Mouse (Mus musculus) intestine, embryonic 14.5 days (tissue): ENCODE results near the gene Zcchc3. TPM values are rescaled to one million over a fixed set of nuclear protein-coding genes. Genes with fewer than 3 reads are reported as not detected.

Source experiments
- ATAC-seq: fragments of 200-750 bp; cut with Nextera tagmentation; replicated peaks from 2 replicates; pipeline ENCODE4 v1.8.0; 2017; ENCODE audit warnings: low read depth, moderate number of reproducible peaks, moderate TSS enrichment, moderate library complexity; ENCODE audit not compliant: low FRiP score, low TSS enrichment
- DNase-seq: peaks from one replicate; pipeline ENCODE4 v3.0.0-alpha.2; 2018; ENCODE audit warnings: low spot score
- H3K27ac ChIP-seq: fragments of 300-500 bp; sonication (generic); 2 replicates; pipeline ENCODE4 v1.5.1; 2014; ENCODE audit warnings: low read depth, mild to moderate bottlenecking, control low read depth
- H3K27me3 ChIP-seq: fragments of 300-500 bp; sonication (generic); replicated peaks from 2 replicates; pipeline ENCODE4 v1.6.1; 2014; ENCODE audit warnings: low read length, control low read depth; ENCODE audit not compliant: control insufficient read depth, insufficient read depth
- H3K36me3 ChIP-seq: fragments of 300-500 bp; sonication (generic); 2 replicates; pipeline ENCODE4 v1.6.1; 2014; ENCODE audit warnings: low read length, control low read depth; ENCODE audit not compliant: control insufficient read depth, insufficient read depth
- H3K4me1 ChIP-seq: fragments of 300-500 bp; sonication (generic); replicated peaks from 2 replicates; pipeline ENCODE4 v1.6.1; 2014; ENCODE audit warnings: low read length, control low read depth, mixed read lengths; ENCODE audit not compliant: control insufficient read depth, insufficient read depth
- H3K4me2 ChIP-seq: fragments of 300-500 bp; sonication (generic); 2 replicates; pipeline ENCODE4 v1.6.1; 2014; ENCODE audit warnings: low read length
- H3K4me3 ChIP-seq: fragments of 300-500 bp; sonication (generic); 2 replicates; pipeline ENCODE4 v1.5.1; 2014; ENCODE audit warnings: low read depth, low read length, control low read depth, mixed read lengths
- H3K9ac ChIP-seq: fragments of 300-500 bp; sonication (generic); 2 replicates; pipeline ENCODE4 v1.6.1; 2014; ENCODE audit warnings: mild to moderate bottlenecking, low read length
- H3K9me3 ChIP-seq: fragments of 300-500 bp; sonication (generic); 2 replicates; pipeline ENCODE4 v1.6.1; 2016; ENCODE audit warnings: low read length, control low read depth; ENCODE audit not compliant: control insufficient read depth
- WGBS: fragments of 180-500 bp; shearing (Covaris S2); extraction: QIAGEN DNeasy Blood & Tissue Kit; methylation state at CpG from one replicate; pipeline ENCODE4 v1.1.7; 2014; 5-methylcytosine and 5-hydroxymethylcytosine counted together
- polyA plus RNA-seq: library from polyadenylated mRNA; unstranded; fragments of >200 nt; fragmentation: Nextera tagmentation; extraction: Ambion mirVana; gene quantifications from 2 replicates; pipeline ENCODE4 v1.2.1, GENCODE M21; 2014

The Zcchc3 gene
- polyA plus RNA-seq, 1 experiment from 2014 or later = 38.2 TPM

DNA sequence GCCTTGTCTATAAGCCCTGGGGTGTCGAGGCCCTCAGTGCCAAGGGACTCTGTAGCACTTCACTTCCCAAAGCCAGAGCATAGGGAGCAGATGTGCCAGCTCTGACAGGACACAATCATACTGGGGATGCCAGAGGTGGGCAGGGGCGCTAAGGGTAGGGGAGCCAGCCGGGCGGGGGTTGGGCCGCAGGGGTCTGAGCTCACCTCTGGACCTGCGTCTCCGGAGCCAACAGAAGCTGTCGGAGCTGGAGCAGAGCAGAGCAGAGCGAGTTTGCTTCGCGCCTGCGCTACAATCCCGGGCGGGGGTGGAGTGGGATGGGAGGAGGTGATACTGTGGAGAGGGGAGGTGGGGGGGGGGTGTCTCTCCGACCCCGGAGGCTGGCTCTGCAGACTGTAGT is 38.5 kb downstream of the Zcchc3 start, which contains the start of gene Nrsn2:
TSS of gene Nrsn2 (minus strand) at position 294 of the 397 bp plus-strand sequence.
- Histone ChIP-seq H3K4me3 (peak within 1 kb of the TSS; percentile 15), H3K4me1 (peaks cover 16% of the 10 kb centered on the region; the same call in 1 of the 2 replicates), H3K27me3 (0 out of 2 replicates have a peak, but pooled peaks cover 6% of the 10 kb centered on the region), H3K4me2 (peak within 1 kb of the TSS; percentile 36), H3K27ac (no peak within 1 kb of the TSS), H3K36me3 (no peaks in the 10 kb centered on the region), H3K9me3 (no peaks in the 10 kb centered on the region), H3K9ac (no peak within 1 kb of the TSS)
- WGBS = 3% methylated on average over 16 of the region's 16 CpGs
- ATAC-seq (peak; percentile 54), DNase-seq (peak; percentile 63)

DNA sequence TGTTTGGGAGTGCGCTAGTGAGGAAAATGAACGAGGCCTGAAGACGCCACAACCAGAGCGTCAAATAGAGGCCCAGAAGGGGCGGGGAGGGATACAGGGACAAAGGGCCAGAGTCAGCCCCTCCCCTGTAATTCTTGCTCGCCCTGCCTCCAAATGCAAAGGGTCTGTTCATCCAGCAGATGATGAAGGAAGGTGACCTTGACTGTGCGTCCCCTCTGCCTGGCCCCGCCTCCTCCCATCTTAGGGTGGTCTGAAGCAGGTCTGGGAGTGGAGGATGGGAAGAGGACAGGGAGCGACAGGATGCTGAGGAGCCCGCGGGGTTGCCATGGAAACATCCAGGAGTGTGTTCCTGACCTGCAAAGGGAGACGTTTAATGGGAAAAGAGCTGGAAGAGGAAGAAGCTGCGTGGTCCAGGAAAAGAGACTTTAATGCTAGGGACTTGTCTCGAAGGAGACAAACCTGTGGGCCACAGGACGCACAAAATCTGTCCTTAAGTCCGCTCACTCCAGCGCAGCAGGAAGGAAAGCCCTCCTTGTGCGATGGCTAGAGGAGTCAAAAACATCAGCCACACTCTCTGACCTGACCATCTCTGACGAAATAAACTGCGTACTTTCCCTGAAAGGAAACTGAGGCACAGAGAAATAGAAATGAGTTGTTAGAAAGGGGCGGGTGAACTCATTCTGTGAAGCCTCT is 39.0 kb downstream of the Zcchc3 start:
- Histone ChIP-seq H3K4me1 (peaks cover 16% of the 10 kb centered on the region; the same call in 1 of the 2 replicates), H3K9ac (no peak overlapping the region), H3K9me3 (no peaks in the 10 kb centered on the region), H3K36me3 (no peaks in the 10 kb centered on the region), H3K4me3 (no peak overlapping the region), H3K4me2 (peak overlapping the region; percentile 36), H3K27ac (no peak overlapping the region), H3K27me3 (0 out of 2 replicates have a peak, but pooled peaks cover 6% of the 10 kb centered on the region)
- WGBS = 8% methylated on average over 21 of the region's 21 CpGs
- ATAC-seq = peak; percentile 65; the same call in 1 of the 2 replicates
- peak; percentile 67 for DNase-seq

DNA sequence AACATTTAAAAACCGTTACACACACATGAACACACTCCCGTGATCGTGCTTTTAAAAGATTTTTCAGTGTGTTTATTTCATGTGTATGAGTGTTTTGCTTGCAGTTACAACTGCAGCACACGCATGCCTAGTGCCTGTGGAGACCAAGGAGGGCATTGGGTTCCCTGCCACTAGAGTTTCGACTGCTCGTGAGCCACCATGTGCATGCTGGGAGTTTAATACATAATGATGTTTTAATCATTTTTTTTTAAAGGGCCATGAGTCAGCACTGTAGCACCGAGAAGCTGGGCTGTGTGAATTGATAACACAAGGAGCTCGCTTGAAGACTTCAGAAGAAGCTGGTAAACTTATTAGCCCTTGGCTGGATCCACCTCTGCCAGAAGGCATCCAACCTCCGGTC is 41.3 kb downstream of the Zcchc3 start:
- no peak for DNase-seq

DNA sequence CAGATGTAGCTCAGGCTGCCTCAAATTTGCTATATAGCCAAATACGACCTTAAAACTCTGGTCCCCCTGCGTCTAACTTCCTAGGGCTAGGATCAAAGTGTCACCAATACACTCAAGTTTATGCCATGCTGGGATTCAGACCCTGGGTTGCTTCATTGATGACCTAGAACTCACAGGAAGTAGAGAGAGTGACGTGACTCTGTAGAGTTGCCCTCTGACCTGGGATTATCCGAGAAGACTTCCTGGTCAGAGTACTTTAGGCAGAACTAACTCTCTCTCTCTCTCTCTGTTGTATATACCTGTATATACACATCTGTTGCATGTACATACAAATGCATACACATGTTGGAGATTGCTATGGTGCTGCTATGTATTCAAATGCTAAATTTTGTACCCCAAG is 42.2 kb downstream of the Zcchc3 start:
- DNase-seq = no peak
- no peak for ATAC-seq
- H3K9ac ChIP-seq = no peak overlapping the region
- no peak overlapping the region for H3K27ac ChIP-seq
- H3K4me1 ChIP-seq = peaks cover 16% of the 10 kb centered on the region; the same call in 1 of the 2 replicates
- H3K4me2 ChIP-seq = no peak overlapping the region
- H3K9me3 ChIP-seq = no peaks in the 10 kb centered on the region
- 64% methylated on average over 4 of the region's 4 CpGs for WGBS
- H3K36me3 ChIP-seq = no peaks in the 10 kb centered on the region
- H3K4me3 ChIP-seq = no peak overlapping the region
- H3K27me3 ChIP-seq = 0 out of 2 replicates have a peak, but pooled peaks cover 6% of the 10 kb centered on the region

More for the DNA sequence above, 41.3 kb downstream of the Zcchc3 start:
- Histone ChIP-seq H3K36me3 (no peaks in the 10 kb centered on the region), H3K4me1 (peaks cover 16% of the 10 kb centered on the region; the same call in 1 of the 2 replicates), H3K27me3 (0 out of 2 replicates have a peak, but pooled peaks cover 6% of the 10 kb centered on the region), H3K27ac (no peak overlapping the region), H3K4me2 (no peak overlapping the region), H3K9me3 (no peaks in the 10 kb centered on the region), H3K9ac (no peak overlapping the region), H3K4me3 (no peak overlapping the region)
- no peak for ATAC-seq
- WGBS = 77% methylated on average over 9 of the region's 9 CpGs

DNA sequence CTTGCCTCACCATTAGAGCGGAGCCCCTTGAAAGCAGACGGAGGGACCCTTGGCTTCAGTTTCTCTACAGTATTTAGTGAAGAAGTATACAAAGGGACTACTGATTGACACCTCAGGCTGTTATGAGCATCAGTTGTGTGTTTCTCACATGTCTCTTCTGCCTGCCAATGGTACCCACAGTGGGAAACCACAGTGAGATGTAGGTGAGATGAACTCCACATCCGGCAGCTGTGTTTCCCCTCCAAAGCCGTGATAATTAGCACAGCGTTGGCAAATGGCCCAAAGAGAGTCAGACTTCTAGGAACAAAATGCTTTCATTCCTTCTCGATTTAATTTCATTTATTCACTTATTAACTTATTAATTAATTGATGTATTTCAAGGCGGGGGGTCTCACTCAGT is 42.7 kb downstream of the Zcchc3 start:
- WGBS = 84% methylated on average over 7 of the region's 7 CpGs
- Histone ChIP-seq H3K4me2 (no peak overlapping the region), H3K9me3 (no peaks in the 10 kb centered on the region), H3K27me3 (0 out of 2 replicates have a peak, but pooled peaks cover 6% of the 10 kb centered on the region), H3K4me3 (no peak overlapping the region), H3K9ac (no peak overlapping the region), H3K27ac (no peak overlapping the region), H3K36me3 (no peaks in the 10 kb centered on the region), H3K4me1 (peaks cover 16% of the 10 kb centered on the region; the same call in 1 of the 2 replicates)
- ATAC-seq (no peak), DNase-seq (no peak)

DNA sequence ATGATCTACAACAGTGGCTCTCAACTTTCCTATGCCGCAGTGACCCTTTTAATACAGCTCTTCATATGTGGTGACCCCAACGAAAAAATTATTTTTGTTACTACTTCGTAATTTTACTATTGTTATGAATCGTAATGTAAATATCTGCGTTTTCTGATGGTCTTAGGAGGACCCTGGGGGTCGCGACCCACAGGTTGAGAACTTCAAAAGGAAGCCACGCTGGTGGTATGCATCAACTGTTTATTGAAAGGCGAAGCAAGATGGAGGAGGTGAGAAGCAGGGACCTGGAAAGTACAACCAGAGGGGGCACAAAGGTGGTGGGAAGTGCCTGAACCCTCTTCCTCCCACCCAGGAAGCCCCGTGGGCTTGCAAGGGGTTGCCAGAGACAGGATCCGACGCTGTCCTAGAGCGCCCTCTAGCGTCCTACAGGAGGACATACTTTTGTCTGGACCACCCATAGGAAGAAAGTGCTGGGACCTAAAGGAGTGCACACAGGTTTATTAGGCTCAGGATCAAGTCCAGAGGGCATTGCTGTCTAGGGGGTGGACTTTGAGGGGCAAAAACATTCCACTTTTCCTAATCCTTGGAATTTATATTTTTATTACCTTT is 46.2 kb downstream of the Zcchc3 start:
- 29% methylated on average over 14 of the region's 14 CpGs for WGBS

DNA sequence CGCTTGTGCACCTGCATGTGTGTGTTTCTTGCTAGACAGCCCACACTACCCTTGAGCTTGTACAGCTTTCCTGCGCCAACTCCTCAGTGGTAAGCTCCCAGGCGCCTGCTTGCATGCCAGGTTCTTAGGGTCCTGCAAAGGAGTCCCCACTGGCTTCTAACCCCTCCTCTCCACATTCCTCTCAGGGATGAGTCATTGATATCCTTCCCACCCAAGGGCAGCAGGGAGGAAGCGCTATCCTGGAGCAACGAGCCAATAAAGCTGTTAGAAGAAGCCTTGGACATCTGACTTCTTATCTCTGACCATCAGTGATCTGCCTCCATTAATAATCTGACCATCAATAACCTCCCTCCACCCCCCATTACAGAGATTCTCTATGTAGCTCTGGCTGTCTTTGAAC is 46.9 kb downstream of the Zcchc3 start:
- no peak overlapping the region for H3K4me2 ChIP-seq
- 55% methylated on average over 5 of the region's 5 CpGs for WGBS
- DNase-seq (no peak), ATAC-seq (no peak)
- H3K9me3 ChIP-seq = no peaks in the 10 kb centered on the region
- no peaks in the 10 kb centered on the region for H3K27me3 ChIP-seq
- no peaks in the 10 kb centered on the region for H3K4me1 ChIP-seq
- no peak overlapping the region for H3K27ac ChIP-seq
- no peak overlapping the region for H3K4me3 ChIP-seq
- H3K36me3 ChIP-seq = no peaks in the 10 kb centered on the region
- H3K9ac ChIP-seq = no peak overlapping the region

More for the DNA sequence above, 46.2 kb downstream of the Zcchc3 start:
- Histone ChIP-seq H3K9me3 (no peaks in the 10 kb centered on the region), H3K27me3 (no peaks in the 10 kb centered on the region), H3K4me1 (no peaks in the 10 kb centered on the region), H3K4me3 (no peak overlapping the region), H3K4me2 (no peak overlapping the region), H3K36me3 (no peaks in the 10 kb centered on the region), H3K27ac (no peak overlapping the region), H3K9ac (no peak overlapping the region)
- no peak; the same call in 1 of the 2 replicates for ATAC-seq
- peak; percentile 71 for DNase-seq

DNA sequence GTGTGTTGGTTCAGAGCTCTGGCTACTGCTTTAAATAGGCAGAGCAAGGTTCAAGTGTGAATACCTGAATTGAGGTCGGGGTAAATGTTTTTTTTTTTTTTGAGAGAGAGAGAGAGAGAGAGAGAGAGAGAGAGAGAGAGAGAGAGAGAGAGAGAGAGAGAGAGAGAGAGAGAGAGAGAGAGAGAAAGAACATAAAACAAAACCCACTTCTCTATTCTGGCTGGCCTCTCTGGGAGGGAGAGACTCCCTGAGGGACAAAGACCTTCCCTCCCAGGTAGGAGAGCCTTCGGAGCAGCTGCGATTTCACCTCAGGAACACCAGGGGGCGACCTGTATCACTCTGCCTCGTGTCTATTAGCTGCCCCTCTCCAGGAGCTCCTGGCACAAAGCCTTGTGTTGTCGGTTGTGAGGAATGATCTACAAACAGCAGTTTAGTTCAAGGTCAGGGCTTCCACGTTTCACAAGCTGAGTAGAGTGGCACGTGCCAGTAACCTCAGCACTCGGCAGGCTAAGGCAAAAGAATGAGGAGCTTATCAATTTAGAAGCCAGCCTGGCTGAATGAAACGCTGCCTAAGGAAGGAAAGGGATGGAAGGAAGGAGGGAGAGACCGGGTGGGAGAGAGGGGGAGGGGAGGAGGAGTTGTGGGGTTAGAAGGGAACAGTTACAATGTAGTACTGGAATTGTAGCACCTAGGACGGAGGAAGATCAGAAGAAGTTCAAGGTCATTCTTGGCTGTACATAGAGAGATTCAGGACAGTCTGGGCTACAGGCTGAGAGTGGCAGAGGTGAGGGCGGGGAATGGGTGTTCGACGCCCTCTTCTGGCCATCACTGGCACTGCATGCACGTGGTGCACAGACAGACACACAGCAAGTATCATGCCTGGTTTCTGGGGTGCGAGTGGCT is 51.3 kb downstream of the Zcchc3 start:
- DNase-seq (peak; percentile 89), ATAC-seq (peak; percentile 47)
- H3K4me3 ChIP-seq = peak overlapping the region; percentile 16; the same call in 1 of the 2 replicates
- H3K36me3 ChIP-seq = no peaks in the 10 kb centered on the region
- 9% methylated on average over 17 of the region's 17 CpGs for WGBS
- H3K4me1 ChIP-seq = 0 out of 2 replicates have a peak, but pooled peaks cover 3% of the 10 kb centered on the region
- H3K4me2 ChIP-seq = peak overlapping the region; percentile 42
- H3K9ac ChIP-seq = 0 out of 2 replicates have a peak overlapping the region, but pooled peaks have one; percentile 7
- H3K9me3 ChIP-seq = no peaks in the 10 kb centered on the region
- no peaks in the 10 kb centered on the region for H3K27me3 ChIP-seq
- H3K27ac ChIP-seq = no peak overlapping the region
